Mouse (Mus musculus) G1E (cell line): ENCODE results near the gene Isy1. TPM values are rescaled to one million over a fixed set of nuclear protein-coding genes. Genes with fewer than 3 reads are reported as not detected.

Source experiments
- ATAC-seq: 2 replicates; pipeline ENCODE4 v1.8.0; 2016; ENCODE audit warnings: mild to moderate bottlenecking; ENCODE audit not compliant: insufficient number of reproducible peaks, poor library complexity, low FRiP score, severe bottlenecking; ENCODE audit errors: extremely low read depth
- DNase-seq: peaks from one replicate; pipeline ENCODE4 v3.0.0; 2012; ENCODE audit warnings: low spot score
- H3K27me3 ChIP-seq: 2 replicates; pipeline ENCODE4 v1.6.1; 2012; ENCODE audit warnings: mild to moderate bottlenecking, low read length, inconsistent platforms; ENCODE audit not compliant: insufficient read depth
- H3K36me3 ChIP-seq: replicated peaks from 2 replicates; pipeline ENCODE3; 2012; ENCODE audit warnings: mild to moderate bottlenecking, inconsistent platforms
- H3K4me1 ChIP-seq: 2 replicates; pipeline ENCODE4 v1.6.1; 2012; ENCODE audit warnings: low read depth, low read length, inconsistent platforms, mixed read lengths; ENCODE audit not compliant: insufficient read depth
- H3K4me3 ChIP-seq: 2 replicates; pipeline ENCODE4 v1.5.1; 2012; ENCODE audit warnings: low read depth, mild to moderate bottlenecking, inconsistent platforms, low read length, moderate library complexity, mixed read lengths
- H3K9me3 ChIP-seq: replicated peaks from 2 replicates; pipeline ENCODE4 v1.6.1; 2012; ENCODE audit warnings: inconsistent platforms
- CTCF ChIP-seq: IDR thresholded peaks from 2 replicates; pipeline ENCODE4 v1.5.1; 2012; ENCODE audit warnings: low read depth, low read length, inconsistent platforms, mixed read lengths
- GATA1 ChIP-seq: IDR thresholded peaks from 2 replicates; pipeline ENCODE4 v1.6.1; 2012; ENCODE audit warnings: borderline replicate concordance, low read length, inconsistent platforms, mixed read lengths
- GATA2 ChIP-seq: IDR thresholded peaks from 2 replicates; pipeline ENCODE4 v1.6.1; 2012; ENCODE audit warnings: low read depth, low read length, inconsistent platforms, borderline replicate concordance
- POLR2AphosphoS5 ChIP-seq: IDR thresholded peaks from 2 replicates; pipeline ENCODE4 v1.6.1; 2012; ENCODE audit warnings: low read depth, low read length, inconsistent platforms; ENCODE audit not compliant: insufficient replicate concordance
- TAL1 ChIP-seq: conservative IDR thresholded peaks from 2 replicates; pipeline ENCODE4 v1.6.1; 2012; ENCODE audit warnings: low read depth, low read length, inconsistent platforms, mixed read lengths
- polyA plus RNA-seq: library from polyadenylated mRNA; stranded (reverse); fragments of >175 nt; gene quantifications from 2 replicates; pipeline ENCODE4 v1.2.3, GENCODE M21; 2012
- total RNA-seq, 2 experiments: library from RNA; stranded (forward) in 1 of 2; stranded (reverse) in 1 of 2; fragments of 200-1000 nt in 1 of 2; fragments of >200 nt in 1 of 2; fragmentation: Nextera tagmentation in 1 of 2; gene quantifications; 2 replicates each; pipeline ENCODE4 v1.2.3; 2014 to 2017

Isy1 gene
- total and polyA plus RNA-seq, 3 experiments = 53.5 to 65.2 (median 54.9) TPM

DNA sequence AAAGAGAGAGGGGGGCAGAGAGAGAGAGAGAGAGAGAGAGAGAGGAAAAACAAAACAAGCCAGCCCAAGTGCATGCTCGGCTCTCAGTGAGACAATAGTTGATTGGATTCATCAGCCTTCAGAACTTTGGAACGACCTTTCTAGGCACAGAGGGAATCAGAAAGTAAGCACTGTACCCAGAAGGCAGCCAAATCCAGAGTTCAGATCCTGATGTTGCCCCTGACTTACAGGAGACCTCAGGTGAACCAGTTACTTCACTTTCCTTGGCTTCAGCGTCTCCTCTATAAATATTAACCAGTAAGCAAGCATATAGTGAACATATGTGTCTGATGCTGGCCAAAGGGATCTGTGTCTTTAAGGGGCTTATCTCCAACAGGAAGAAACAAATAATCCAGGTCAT lies 30.1 kb downstream of the Isy1 start:
- H3K27me3 ChIP-seq = no peaks in the 10 kb centered on the region
- TF ChIP-seq POLR2AphosphoS5 (no peak), GATA2 (no peak), TAL1 (no peak), GATA1 (no peak), CTCF (no peak)
- peaks cover 71% of the 10 kb centered on the region for H3K36me3 ChIP-seq
- no peaks in the 10 kb centered on the region for H3K9me3 ChIP-seq
- peaks cover 66% of the 10 kb centered on the region for H3K4me1 ChIP-seq
- ATAC-seq (no peak), DNase-seq (no peak)
- no peak overlapping the region; the same call in 1 of the 2 replicates for H3K4me3 ChIP-seq

DNA sequence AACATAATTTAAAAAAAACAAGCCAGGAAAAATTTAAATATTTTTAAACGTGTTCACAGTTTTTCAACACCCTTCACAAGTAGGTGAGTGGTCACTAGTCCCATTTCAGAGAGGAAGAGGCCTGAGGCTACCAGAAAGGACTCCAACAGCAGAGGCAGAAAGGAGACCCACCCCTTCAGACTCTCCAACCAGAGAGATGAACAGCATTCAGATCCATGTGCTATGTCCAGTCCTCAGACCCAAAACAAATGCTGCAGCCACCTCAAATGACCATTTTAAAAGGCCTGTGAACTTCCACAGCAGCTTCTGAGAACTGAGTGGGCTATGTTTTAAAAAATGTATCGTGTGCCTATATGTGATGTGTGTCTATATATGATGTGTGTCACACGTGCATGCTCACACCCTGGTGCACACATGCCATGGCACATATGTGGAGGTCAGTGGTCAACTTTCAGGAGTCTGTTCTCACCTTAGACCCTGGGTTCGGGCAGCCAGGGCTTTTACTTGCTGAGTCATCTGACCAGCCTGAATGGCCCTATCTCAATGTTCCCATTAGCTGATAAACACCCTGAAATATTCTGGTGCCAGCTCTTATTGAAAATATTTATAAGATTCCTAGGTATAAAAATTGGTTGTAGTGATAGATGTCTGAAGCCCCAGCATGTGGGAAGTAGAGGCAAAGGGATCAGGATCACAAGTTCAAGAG lies 30.7 kb downstream of the Isy1 start:
- Histone ChIP-seq H3K36me3 (peaks cover 70% of the 10 kb centered on the region), H3K4me3 (no peak overlapping the region), H3K9me3 (no peaks in the 10 kb centered on the region), H3K27me3 (no peaks in the 10 kb centered on the region), H3K4me1 (peaks cover 63% of the 10 kb centered on the region)
- no peak for DNase-seq
- no peak for ATAC-seq
- TF ChIP-seq POLR2AphosphoS5 (no peak), CTCF (no peak), TAL1 (no peak), GATA1 (no peak), GATA2 (no peak)

DNA sequence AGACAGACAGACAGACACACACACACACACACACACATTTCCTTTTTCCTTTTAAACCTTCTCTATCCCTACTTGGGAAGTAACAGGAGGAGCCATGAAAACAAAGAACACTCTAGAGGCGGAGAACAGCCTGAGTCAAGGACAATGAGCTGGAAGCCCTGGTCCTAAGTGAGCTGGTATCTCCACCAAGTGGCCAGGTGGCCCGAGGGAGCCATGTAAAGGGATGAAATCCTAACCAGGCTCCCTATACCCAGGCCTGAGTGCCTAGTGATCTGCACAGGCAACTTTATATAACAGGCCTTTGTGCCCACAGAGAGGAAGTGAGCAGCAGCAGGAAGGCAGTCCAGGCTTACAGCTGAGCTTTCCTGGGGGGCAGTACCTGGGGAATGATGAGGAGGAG lies 31.7 kb downstream of the Isy1 start:
- H3K36me3 ChIP-seq = peaks cover 69% of the 10 kb centered on the region
- ATAC-seq = no peak
- TF ChIP-seq TAL1 (no peak), GATA1 (no peak), POLR2AphosphoS5 (no peak), GATA2 (no peak), CTCF (no peak)
- no peak for DNase-seq
- H3K9me3 ChIP-seq = no peaks in the 10 kb centered on the region
- peaks cover 60% of the 10 kb centered on the region for H3K4me1 ChIP-seq
- H3K27me3 ChIP-seq = no peaks in the 10 kb centered on the region
- H3K4me3 ChIP-seq = no peak overlapping the region

- Histone ChIP-seq H3K27me3 (no peaks in the 10 kb centered on the region), H3K4me1 (peaks cover 59% of the 10 kb centered on the region), H3K36me3 (peaks cover 77% of the 10 kb centered on the region), H3K9me3 (no peaks in the 10 kb centered on the region), H3K4me3 (no peak overlapping the region)
- DNase-seq = peak; percentile 44
- no peak for ATAC-seq
- TF ChIP-seq GATA2 = no peak
- TF ChIP-seq TAL1 = no peak
- TF ChIP-seq CTCF = no peak
These were observed 32.6 kb downstream of the Isy1 start for GRCm38 (mm10) chr6:87806028-87806427.

- TF ChIP-seq CTCF (no peak), GATA2 (no peak), TAL1 (no peak)
- ATAC-seq = no peak
- no peak for DNase-seq
- no peaks in the 10 kb centered on the region for H3K27me3 ChIP-seq
- no peaks in the 10 kb centered on the region for H3K9me3 ChIP-seq
- peaks cover 61% of the 10 kb centered on the region for H3K4me1 ChIP-seq
- peaks cover 83% of the 10 kb centered on the region for H3K36me3 ChIP-seq
- no peak overlapping the region for H3K4me3 ChIP-seq
These were observed 33.1 kb downstream of the Isy1 start for GRCm38 (mm10) chr6:87805448-87805847.

DNA sequence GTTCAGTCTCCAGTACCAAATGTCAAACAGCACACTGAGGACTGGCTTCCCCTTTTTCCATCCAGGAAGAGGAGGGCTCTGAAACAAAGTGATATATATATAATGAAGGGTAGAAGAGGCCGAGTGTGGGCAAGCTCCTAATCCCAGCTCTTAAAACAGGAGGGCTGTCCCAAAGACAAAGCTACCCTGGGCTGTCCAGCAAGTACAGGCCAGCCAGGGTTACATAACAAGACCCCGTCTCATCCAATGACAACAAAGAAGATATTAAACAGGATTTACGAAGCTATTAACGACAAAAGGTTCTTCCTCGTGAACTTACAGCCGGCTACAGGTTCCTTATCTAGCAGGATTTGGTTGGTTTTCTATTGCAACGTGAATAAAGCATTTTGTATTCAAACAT lies 33.7 kb downstream of the Isy1 start:
- TF ChIP-seq CTCF = no peak
- no peak for TF ChIP-seq GATA1
- no peak for TF ChIP-seq TAL1
- TF ChIP-seq GATA2 = no peak
- TF ChIP-seq POLR2AphosphoS5 = no peak
- Histone ChIP-seq H3K27me3 (no peaks in the 10 kb centered on the region), H3K9me3 (no peaks in the 10 kb centered on the region), H3K4me3 (no peak overlapping the region), H3K36me3 (peaks cover 87% of the 10 kb centered on the region), H3K4me1 (peaks cover 56% of the 10 kb centered on the region)
- DNase-seq (no peak), ATAC-seq (no peak)

- no peaks in the 10 kb centered on the region for H3K27me3 ChIP-seq
- peaks cover 88% of the 10 kb centered on the region for H3K36me3 ChIP-seq
- TF ChIP-seq GATA2 (no peak), CTCF (no peak), POLR2AphosphoS5 (no peak), TAL1 (no peak), GATA1 (no peak)
- H3K4me1 ChIP-seq = peaks cover 52% of the 10 kb centered on the region
- DNase-seq (no peak), ATAC-seq (no peak)
- no peak overlapping the region for H3K4me3 ChIP-seq
- no peaks in the 10 kb centered on the region for H3K9me3 ChIP-seq
These were observed 34.6 kb downstream of the Isy1 start for GRCm38 (mm10) chr6:87804036-87804435.
